Mouse (Mus musculus): Measurements from ENCODE around the gene Gm49486. TPM values are rescaled to one million over a fixed set of nuclear protein-coding genes. Genes with fewer than 3 reads are reported as not detected.
A peak's percentile ranks its signal among the peaks of the same experiment; 100 is the strongest.

The Gm49486 gene
- polyA plus RNA-seq (2012; rRNA removed): 0.04 and 0.11 TPM in 2 replicates

DNA sequence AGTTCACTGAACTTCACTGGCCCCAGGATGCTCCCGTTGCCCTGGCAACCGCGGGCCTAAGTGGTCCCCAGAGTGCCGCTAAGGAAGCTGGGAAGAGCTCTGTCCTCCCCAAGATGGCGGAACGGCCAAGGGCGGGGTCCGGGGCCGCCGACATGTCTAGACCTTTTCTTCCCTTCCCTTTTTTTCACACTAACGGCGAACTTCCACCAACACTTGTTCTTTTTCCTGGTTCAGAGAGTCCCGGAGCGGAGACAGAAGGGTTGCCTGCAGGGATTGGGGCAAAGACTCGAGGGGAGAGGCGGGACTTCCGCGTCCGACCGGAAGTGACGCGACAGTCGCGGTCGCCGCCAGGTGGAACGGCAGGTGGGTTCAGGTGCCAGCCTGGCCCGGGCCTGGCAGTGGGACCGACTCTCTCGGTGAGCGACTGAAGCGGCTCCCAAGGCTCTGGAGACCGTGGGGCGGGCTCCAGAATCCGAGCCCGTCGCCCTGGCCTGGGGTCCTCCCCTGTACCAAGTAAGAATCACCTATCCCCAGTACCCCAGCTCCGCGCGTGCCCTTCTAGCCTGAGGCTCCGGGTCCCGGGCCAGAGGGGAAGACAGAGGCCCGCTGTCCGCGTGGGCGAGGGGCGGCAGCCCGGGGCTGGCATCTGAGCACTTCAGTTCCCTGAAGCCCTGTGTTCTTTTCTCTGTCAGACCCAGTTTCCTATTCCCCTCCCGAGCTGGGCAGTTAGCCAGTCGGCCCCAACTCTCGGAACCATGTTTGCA is at the start of gene Gm49486, which contains the start of gene Pick1:
Gm49486 (plus strand) TSS at position 334 of the 764 bp plus-strand sequence.
Pick1 (plus strand) TSS at position 116 of the 764 bp plus-strand sequence.
- peaks cover 3% of the 10 kb centered on the region; the same call in 1 of the 2 replicates for H3K4me1 ChIP-seq (ENCODE audit: control insufficient read depth, insufficient read depth, low read length)

DNA sequence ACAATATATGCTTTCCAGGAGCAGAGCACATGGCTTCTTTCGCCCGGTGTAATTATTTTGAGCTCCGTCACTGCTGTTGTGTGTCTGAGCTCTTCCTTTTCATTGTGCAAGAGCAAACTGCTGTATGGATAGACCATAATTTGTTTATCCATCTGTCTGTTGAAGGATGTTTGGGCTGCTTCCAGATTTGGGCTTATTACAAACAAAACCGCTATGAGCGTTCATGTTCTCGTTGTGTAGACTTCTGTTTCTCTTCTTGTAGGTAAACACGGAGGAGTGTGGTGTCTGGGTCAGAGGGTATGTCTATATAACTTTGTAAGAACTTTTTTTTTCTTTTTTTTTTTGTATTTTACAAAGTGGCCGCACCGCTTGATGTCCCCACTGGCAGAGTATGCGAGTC is 44.0 kb upstream of the Gm49486 start:
- H3K4me1 ChIP-seq (ENCODE audit: control insufficient read depth, insufficient read depth, low read length): no peaks in the 10 kb centered on the region
- no peaks in the 10 kb centered on the region for H3K27me3 ChIP-seq (replicated peaks; ENCODE audit: control insufficient read depth, insufficient read depth, low read length)
- H3K36me3 ChIP-seq (ENCODE audit: control insufficient read depth, insufficient read depth, low read length): no peaks in the 10 kb centered on the region
- TF ChIP-seq CTCF (conservative IDR thresholded peaks at IDR 0.05; ENCODE audit: insufficient read depth, insufficient read length, low read depth, low read length): no peak
- no peak for TF ChIP-seq POLR2A (IDR thresholded peaks at IDR 0.05; ENCODE audit: low read depth, low read length)
- no peak for DNase-seq
- no peak overlapping the region for H3K27ac ChIP-seq (ENCODE audit: insufficient read depth, low read depth, low read length)
- H3K4me3 ChIP-seq (ENCODE audit: insufficient read depth, low read depth, low read length): no peak overlapping the region
- WGBS: 78% methylated on average over 10 of the region's 10 CpGs

More for the DNA sequence above, at the start of gene Gm49486, which contains the start of gene Pick1:
- TF ChIP-seq POLR2A (IDR thresholded peaks at IDR 0.05; ENCODE audit: low read depth, low read length) (peak; percentile 15), CTCF (conservative IDR thresholded peaks at IDR 0.05; ENCODE audit: insufficient read depth, insufficient read length, low read depth, low read length) (0 out of 2 replicates have a peak, but pooled peaks have one; percentile 1)
- DNase-seq: peak; percentile 95
- Histone ChIP-seq H3K27me3 (replicated peaks; ENCODE audit: control insufficient read depth, insufficient read depth, low read length) (no peaks in the 10 kb centered on the region), H3K4me3 (ENCODE audit: insufficient read depth, low read depth, low read length) (peak within 1 kb of the TSS; percentile 94), H3K27ac (ENCODE audit: insufficient read depth, low read depth, low read length) (peak within 1 kb of the TSS; percentile 98), H3K36me3 (ENCODE audit: control insufficient read depth, insufficient read depth, low read length) (no peaks in the 10 kb centered on the region; the same call in 1 of the 2 replicates)
- WGBS: under 1% methylated on average over 51 of the region's 51 CpGs

DNA sequence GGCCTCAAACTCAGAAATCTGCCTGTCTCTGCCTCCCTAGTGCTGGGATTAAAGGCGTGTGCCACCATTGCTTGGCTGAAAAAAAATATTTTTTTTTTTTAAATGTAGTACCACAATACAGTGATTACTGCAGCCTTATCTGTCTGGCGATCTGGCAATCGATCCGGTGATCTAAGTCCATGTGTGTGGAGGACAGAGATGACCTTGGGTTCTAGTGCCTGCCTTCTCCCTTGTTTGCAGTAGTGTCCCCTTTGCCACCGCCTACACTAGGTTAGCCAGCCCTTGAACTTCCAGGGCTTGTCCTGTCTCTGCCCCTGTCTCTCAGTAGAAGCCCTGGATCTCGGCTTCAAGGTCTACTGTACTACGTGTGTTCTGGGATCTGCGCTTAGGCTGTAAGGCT is 41.4 kb upstream of the Gm49486 start:
- TF ChIP-seq POLR2A (IDR thresholded peaks at IDR 0.05; ENCODE audit: low read depth, low read length) (no peak), CTCF (conservative IDR thresholded peaks at IDR 0.05; ENCODE audit: insufficient read depth, insufficient read length, low read depth, low read length) (no peak)
- H3K4me3 ChIP-seq (ENCODE audit: insufficient read depth, low read depth, low read length): no peak overlapping the region
- no peaks in the 10 kb centered on the region for H3K27me3 ChIP-seq (replicated peaks; ENCODE audit: control insufficient read depth, insufficient read depth, low read length)
- 95% methylated on average over 8 of the region's 8 CpGs for WGBS
- no peaks in the 10 kb centered on the region for H3K36me3 ChIP-seq (ENCODE audit: control insufficient read depth, insufficient read depth, low read length)
- H3K4me1 ChIP-seq (ENCODE audit: control insufficient read depth, insufficient read depth, low read length): no peaks in the 10 kb centered on the region
- no peak for DNase-seq
- H3K27ac ChIP-seq (ENCODE audit: insufficient read depth, low read depth, low read length): no peak overlapping the region

DNA sequence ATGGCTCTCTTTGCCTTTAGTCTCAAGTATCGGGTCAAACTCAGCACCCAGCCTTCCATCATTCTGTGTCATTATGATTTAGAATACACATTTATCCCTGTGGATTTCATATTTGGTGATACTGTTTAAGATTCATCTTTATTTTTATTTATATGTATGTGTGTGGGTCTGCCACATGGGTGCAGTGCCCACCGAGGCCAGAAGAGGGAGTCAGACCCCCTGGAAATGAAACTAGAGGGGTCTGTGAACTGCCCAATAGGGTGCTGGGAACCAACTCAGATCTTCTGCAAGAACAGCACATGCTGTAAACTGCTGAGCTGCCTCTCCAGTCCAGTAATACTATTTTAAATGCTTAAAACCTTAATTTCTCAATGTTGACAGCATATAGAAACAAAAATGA is 37.8 kb upstream of the Gm49486 start:
- H3K4me1 ChIP-seq (ENCODE audit: control insufficient read depth, insufficient read depth, low read length): no peaks in the 10 kb centered on the region
- H3K36me3 ChIP-seq (ENCODE audit: control insufficient read depth, insufficient read depth, low read length): no peaks in the 10 kb centered on the region
- 97% methylated on average over 2 of the region's 2 CpGs for WGBS
- H3K4me3 ChIP-seq (ENCODE audit: insufficient read depth, low read depth, low read length): no peak overlapping the region
- DNase-seq: no peak
- no peak for TF ChIP-seq POLR2A (IDR thresholded peaks at IDR 0.05; ENCODE audit: low read depth, low read length)
- TF ChIP-seq CTCF (conservative IDR thresholded peaks at IDR 0.05; ENCODE audit: insufficient read depth, insufficient read length, low read depth, low read length): no peak
- no peaks in the 10 kb centered on the region for H3K27me3 ChIP-seq (replicated peaks; ENCODE audit: control insufficient read depth, insufficient read depth, low read length)
- no peak overlapping the region for H3K27ac ChIP-seq (ENCODE audit: insufficient read depth, low read depth, low read length)

DNA sequence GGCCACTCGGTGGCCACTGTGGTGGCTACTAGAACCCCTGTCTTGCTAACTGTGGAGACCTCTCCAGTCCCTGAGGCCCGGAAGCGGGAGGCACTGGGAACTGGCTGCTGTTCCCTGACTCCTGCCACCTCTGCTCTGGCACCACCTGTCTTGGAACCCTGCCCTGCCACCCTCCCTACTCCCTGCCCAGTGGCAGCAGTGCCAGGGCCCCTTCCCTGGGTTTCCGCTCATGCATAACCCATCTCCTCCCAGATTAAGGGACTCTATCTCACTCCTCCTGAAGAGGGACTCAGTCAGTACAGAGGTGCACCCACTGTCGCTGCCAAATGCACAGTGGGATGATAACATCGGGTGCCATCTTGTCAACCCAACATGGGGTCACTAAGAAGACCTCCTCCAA is 36.7 kb upstream of the Gm49486 start:
- 82% methylated on average over 6 of the region's 6 CpGs for WGBS
- Histone ChIP-seq H3K27ac (ENCODE audit: insufficient read depth, low read depth, low read length) (no peak overlapping the region), H3K4me1 (ENCODE audit: control insufficient read depth, insufficient read depth, low read length) (no peaks in the 10 kb centered on the region)

DNA sequence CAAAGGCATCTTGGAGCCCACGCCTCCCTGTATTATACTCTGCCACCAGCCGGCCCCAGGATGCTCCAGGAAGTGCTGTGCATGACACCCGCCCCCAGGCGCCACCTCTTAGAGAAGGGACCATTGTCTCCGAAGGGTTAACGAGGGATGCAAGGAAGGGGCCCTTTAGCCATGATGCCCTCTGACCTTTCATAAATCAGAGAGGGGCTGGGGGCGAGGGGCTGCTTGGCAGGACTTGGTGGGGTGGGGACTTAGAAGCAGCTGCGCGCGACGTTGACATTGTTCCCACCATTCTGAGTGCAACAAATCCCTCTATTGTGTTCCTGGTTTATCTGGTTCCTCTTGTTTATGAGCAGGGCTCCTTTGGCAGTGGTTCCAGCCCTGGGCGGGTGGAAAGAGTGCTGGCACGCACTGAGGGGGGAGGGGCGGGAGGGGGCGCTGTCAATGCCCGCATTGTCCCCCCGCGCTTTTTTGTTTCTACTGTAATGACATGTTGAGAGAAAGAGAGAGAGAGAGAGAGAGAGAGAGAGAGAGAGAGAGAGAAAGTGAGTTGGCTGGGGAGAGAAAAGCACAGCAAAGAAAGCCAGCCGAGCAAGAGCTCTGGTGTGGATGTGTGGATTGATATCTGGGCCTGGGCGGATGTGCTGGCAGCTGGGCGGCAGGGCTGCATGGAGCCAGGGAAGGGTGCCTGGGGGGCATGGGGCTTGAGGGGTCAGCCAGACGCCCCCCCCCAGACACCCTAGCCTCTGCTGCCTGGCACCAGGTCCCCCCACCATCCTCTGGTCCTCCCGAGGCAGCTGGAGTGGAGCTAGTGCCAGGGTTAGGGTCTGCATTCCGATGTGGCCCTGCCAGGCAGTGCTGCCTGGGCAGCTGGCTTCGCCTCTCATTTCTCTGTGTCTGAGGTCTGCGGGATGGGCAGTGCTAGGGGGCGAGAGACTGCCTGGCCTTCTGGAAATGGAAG is 36.0 kb upstream of the Gm49486 start:
- Histone ChIP-seq H3K27me3 (replicated peaks; ENCODE audit: control insufficient read depth, insufficient read depth, low read length) (no peaks in the 10 kb centered on the region), H3K4me1 (ENCODE audit: control insufficient read depth, insufficient read depth, low read length) (no peaks in the 10 kb centered on the region), H3K36me3 (ENCODE audit: control insufficient read depth, insufficient read depth, low read length) (no peaks in the 10 kb centered on the region), H3K27ac (ENCODE audit: insufficient read depth, low read depth, low read length) (no peak overlapping the region), H3K4me3 (ENCODE audit: insufficient read depth, low read depth, low read length) (no peak overlapping the region)
- 44% methylated on average over 27 of the region's 27 CpGs for WGBS
- TF ChIP-seq CTCF (conservative IDR thresholded peaks at IDR 0.05; ENCODE audit: insufficient read depth, insufficient read length, low read depth, low read length): no peak
- no peak for TF ChIP-seq POLR2A (IDR thresholded peaks at IDR 0.05; ENCODE audit: low read depth, low read length)
- DNase-seq: no peak

More for the DNA sequence above, 36.7 kb upstream of the Gm49486 start:
- no peaks in the 10 kb centered on the region for H3K36me3 ChIP-seq (ENCODE audit: control insufficient read depth, insufficient read depth, low read length)
- H3K4me3 ChIP-seq (ENCODE audit: insufficient read depth, low read depth, low read length): no peak overlapping the region
- TF ChIP-seq CTCF (conservative IDR thresholded peaks at IDR 0.05; ENCODE audit: insufficient read depth, insufficient read length, low read depth, low read length): no peak
- no peak for TF ChIP-seq POLR2A (IDR thresholded peaks at IDR 0.05; ENCODE audit: low read depth, low read length)
- H3K27me3 ChIP-seq (replicated peaks; ENCODE audit: control insufficient read depth, insufficient read depth, low read length): no peaks in the 10 kb centered on the region
- no peak for DNase-seq

Measured in kidney, adult 2 months (tissue).